In the genomic region with DNA sequence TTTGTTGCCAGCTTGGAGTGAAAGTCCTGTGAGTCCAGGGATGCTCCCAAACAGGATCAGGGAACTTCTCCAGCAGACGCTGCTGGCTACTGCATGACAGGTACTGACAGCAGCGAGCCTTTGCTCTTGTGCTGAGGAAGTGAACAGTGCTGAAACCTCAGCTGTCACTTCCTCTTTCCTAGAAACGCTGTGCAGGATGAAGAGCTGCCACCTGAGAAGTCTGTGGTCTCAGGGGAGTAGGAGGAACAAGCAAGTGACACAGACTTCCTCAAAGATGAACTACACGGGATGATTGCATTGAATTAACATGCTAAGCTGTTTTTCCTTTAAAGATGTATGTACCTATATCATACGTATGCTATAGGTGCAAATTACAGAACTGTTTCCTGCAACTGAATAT, we compare ENCODE assay signal across 13 mouse cellular contexts. TPM values are rescaled to one million over a fixed set of nuclear protein-coding genes. Genes with fewer than 3 reads are reported as not detected.
DNase-seq lines count a peak whose midpoint lies in the region; ATAC-seq lines count a peak whose summit lies in the region.
"Had no signal": no experiment of that assay in that cellular context is flagged by ENCODE, and none has a peak within 500 bp of the region (broad histone marks: within the 10 kb centered on the region; RNA-seq: fewer than 3 reads in every experiment).

No protein-coding gene starts in this region.

- DNase-seq in liver, embryonic 11.5 days (ENCODE audit: low spot score): no peak
- DNase-seq in thymus, postnatal 4 days: peak; percentile 38
- no peak for DNase-seq in left cerebral cortex, adult 8-10 months (ENCODE audit: low spot score in 2 of 2)
- DNase-seq in adrenal gland, postnatal 36 days: no peak
- DNase-seq: cerebellum, postnatal 10 days; forebrain, postnatal 0 days; kidney, adult 9 months had no signal

- no peak overlapping the region for H3K4me3 ChIP-seq in liver, embryonic 12.5 days
- no peak overlapping the region for H3K4me3 ChIP-seq in liver, embryonic 11.5 days (ENCODE audit: low read depth, low read length)
- no peak overlapping the region for H3K4me3 ChIP-seq in liver, embryonic 15.5 days (replicated peaks)
- no peak overlapping the region for H3K4me3 ChIP-seq in heart, embryonic 11.5 days (ENCODE audit: low read depth, low read length)
- H3K4me3 ChIP-seq: embryonic facial prominence, embryonic 13.5 days; hindbrain, embryonic 12.5 days had no signal

- peaks cover 22% of the 10 kb centered on the region for H3K36me3 ChIP-seq in liver, embryonic 12.5 days
- H3K36me3 ChIP-seq in liver, embryonic 11.5 days (ENCODE audit: control insufficient read depth, insufficient read depth, low read length): peaks cover 8% of the 10 kb centered on the region; the same call in 1 of the 2 replicates
- peaks cover 16% of the 10 kb centered on the region for H3K36me3 ChIP-seq in liver, embryonic 15.5 days (replicated peaks)
- no peaks in the 10 kb centered on the region for H3K36me3 ChIP-seq in heart, embryonic 11.5 days (ENCODE audit: control insufficient read depth, insufficient read depth, low read length)

- peaks cover 74% of the 10 kb centered on the region for H3K4me1 ChIP-seq in liver, embryonic 12.5 days
- peaks cover 10% of the 10 kb centered on the region for H3K4me1 ChIP-seq in liver, embryonic 11.5 days (replicated peaks; ENCODE audit: control insufficient read depth, insufficient read depth, low read length)
- H3K4me1 ChIP-seq in liver, embryonic 15.5 days (replicated peaks): peaks cover 64% of the 10 kb centered on the region
- no peaks in the 10 kb centered on the region for H3K4me1 ChIP-seq in heart, embryonic 11.5 days (ENCODE audit: control insufficient read depth, insufficient read depth, low read length)
- H3K4me1 ChIP-seq: embryonic facial prominence, embryonic 13.5 days; hindbrain, embryonic 12.5 days had no signal

- 35% methylated on average over 5 of the region's 5 CpGs for WGBS in liver, embryonic 12.5 days (ENCODE audit: insufficient replicate concordance)
- WGBS in liver, embryonic 11.5 days: 44% methylated on average over 5 of the region's 5 CpGs
- 33% methylated on average over 5 of the region's 5 CpGs for WGBS in liver, embryonic 15.5 days (ENCODE audit: insufficient replicate concordance)
- 57% methylated on average over 5 of the region's 5 CpGs for WGBS in heart, embryonic 11.5 days (ENCODE audit: insufficient replicate concordance)

- H3K9ac ChIP-seq in liver, embryonic 12.5 days: no peak overlapping the region
- no peak overlapping the region for H3K9ac ChIP-seq in liver, embryonic 11.5 days (ENCODE audit: low read depth, low read length)
- H3K9ac ChIP-seq in liver, embryonic 15.5 days: no peak overlapping the region
- H3K9ac ChIP-seq in heart, embryonic 11.5 days (ENCODE audit: low read depth, low read length): no peak overlapping the region
- H3K9ac ChIP-seq: embryonic facial prominence, embryonic 13.5 days; forebrain, postnatal 0 days; hindbrain, embryonic 12.5 days had no signal

- H3K27me3 ChIP-seq in liver, embryonic 12.5 days (replicated peaks): no peaks in the 10 kb centered on the region
- no peaks in the 10 kb centered on the region for H3K27me3 ChIP-seq in liver, embryonic 11.5 days (replicated peaks; ENCODE audit: control insufficient read depth, insufficient read depth, low read length)
- no peaks in the 10 kb centered on the region for H3K27me3 ChIP-seq in liver, embryonic 15.5 days
- H3K27me3 ChIP-seq in heart, embryonic 11.5 days (ENCODE audit: control insufficient read depth, insufficient read depth, low read length): no peaks in the 10 kb centered on the region
- H3K27me3 ChIP-seq: embryonic facial prominence, embryonic 13.5 days; hindbrain, embryonic 12.5 days had no signal

- no peaks in the 10 kb centered on the region for H3K9me3 ChIP-seq in liver, embryonic 12.5 days (replicated peaks)
- H3K9me3 ChIP-seq in liver, embryonic 11.5 days (ENCODE audit: control insufficient read depth, low read length): no peaks in the 10 kb centered on the region
- H3K9me3 ChIP-seq in liver, embryonic 15.5 days (replicated peaks): no peaks in the 10 kb centered on the region
- H3K9me3 ChIP-seq in heart, embryonic 11.5 days (replicated peaks; ENCODE audit: control insufficient read depth, low read length): no peaks in the 10 kb centered on the region
- H3K9me3 ChIP-seq: embryonic facial prominence, embryonic 13.5 days; hindbrain, embryonic 12.5 days had no signal

- H3K4me2 ChIP-seq in liver, embryonic 12.5 days: no peak overlapping the region
- H3K4me2 ChIP-seq in liver, embryonic 11.5 days: no peak overlapping the region
- no peak overlapping the region for H3K4me2 ChIP-seq in liver, embryonic 15.5 days
- no peak overlapping the region for H3K4me2 ChIP-seq in heart, embryonic 11.5 days
- H3K4me2 ChIP-seq: embryonic facial prominence, embryonic 13.5 days; hindbrain, embryonic 12.5 days had no signal

- ATAC-seq in liver, embryonic 12.5 days: no peak
- no peak for ATAC-seq in liver, embryonic 11.5 days (replicated peaks; ENCODE audit: low FRiP score)
- ATAC-seq in liver, embryonic 15.5 days (ENCODE audit: insufficient read depth): no peak
- ATAC-seq in neutrophil, adult 5-6 weeks (ENCODE audit: extremely low read depth, insufficient number of reproducible peaks, low FRiP score, poor library complexity, severe bottlenecking): peak; percentile 97
- no peak for ATAC-seq in heart, embryonic 11.5 days (replicated peaks; ENCODE audit: insufficient number of reproducible peaks, low FRiP score, low TSS enrichment)
- ATAC-seq: forebrain, postnatal 0 days had no signal

- H3K27ac ChIP-seq in liver, embryonic 12.5 days: peak overlapping the region; percentile 10; the same call in 1 of the 2 replicates
- no peak overlapping the region for H3K27ac ChIP-seq in liver, embryonic 11.5 days (ENCODE audit: low read depth, low read length)
- H3K27ac ChIP-seq in liver, embryonic 15.5 days (replicated peaks): peak overlapping the region; percentile 25; the same call in 1 of the 2 replicates
- no peak overlapping the region for H3K27ac ChIP-seq in heart, embryonic 11.5 days (ENCODE audit: low read depth, low read length)
- H3K27ac ChIP-seq: embryonic facial prominence, embryonic 13.5 days; hindbrain, embryonic 12.5 days had no signal

RNA-seq across cellular contexts. Expression of a gene that starts 10.9 kb away (rescaled TPM):
- polyA plus RNA-seq in liver, embryonic 12.5 days (2016; fragmentation: Nextera tagmentation; extraction: Ambion mirVana): 22.0 and 23.5 TPM in 2 replicates
- polyA plus RNA-seq in liver, embryonic 11.5 days (2014; fragmentation: Nextera tagmentation; extraction: Ambion mirVana): 29.5 and 33.0 TPM in 2 replicates
- polyA plus RNA-seq in liver, embryonic 15.5 days (2015; fragmentation: Nextera tagmentation; extraction: Ambion mirVana): 7.5 and 8.9 TPM in 2 replicates
- 1.3 and 2.6 TPM in 2 replicates for total RNA-seq in neutrophil, adult 5-6 weeks (2017)
- 1 to 10 TPM in 1 of 4 experiments, under 1 TPM in 3; 0.80 to 1.2 (median 0.96) TPM for total RNA-seq in left cerebral cortex, adult 8-10 months (2022)
- under 1 TPM in 1 of 2 experiments, not detected in 1; 0.30 TPM for total RNA-seq in adrenal gland, postnatal 36 days (2021)
- polyA plus RNA-seq in heart, embryonic 11.5 days (2014; fragmentation: Nextera tagmentation; extraction: Ambion mirVana): 4.0 and 4.1 TPM in 2 replicates

Comparison
In these comparisons a context has a peak if more than half of its experiments do, and no peak if none do; other contexts are left out.
1. H3K27ac ChIP-seq: peak in liver, embryonic 12.5 days (single experiment) and liver, embryonic 15.5 days (single experiment); none in liver, embryonic 11.5 days (single experiment) and heart, embryonic 11.5 days (single experiment).